Mouse (Mus musculus): ENCODE data around the gene Med4.

- no peak for TF ChIP-seq CTCF (conservative IDR thresholded peaks at IDR 0.05; ENCODE audit: low read length)
- no peak for TF ChIP-seq POU5F1 (IDR thresholded peaks at IDR 0.05; ENCODE audit: borderline replicate concordance, low read length)
- no peak for TF ChIP-seq NANOG (IDR thresholded peaks at IDR 0.05; ENCODE audit: borderline replicate concordance, low read length)
Measured at GRCm38 (mm10) chr14:73508630-73509395, 1.0 kb upstream of the Med4 start.

All from E14TG2a.4 (cell line).